Mouse (Mus musculus) forebrain, embryonic 15.5 days (tissue): Measurements from ENCODE around the gene Aldh1a3. TPM values are rescaled to one million over a fixed set of nuclear protein-coding genes. Genes with fewer than 3 reads are reported as not detected.

Source experiments
- ATAC-seq: fragments of 200-750 bp; cut with Nextera tagmentation; replicated peaks from 2 replicates; pipeline ENCODE4 v1.8.0; 2017; ENCODE audit warnings: mild to moderate bottlenecking, moderate TSS enrichment, moderate library complexity
- H3K27ac ChIP-seq: fragments of 300-500 bp; sonication (generic); replicated peaks from 2 replicates; pipeline ENCODE4 v1.5.1; 2015; ENCODE audit warnings: mild to moderate bottlenecking, inconsistent platforms
- H3K27me3 ChIP-seq: fragments of 300-500 bp; sonication (generic); 2 replicates; pipeline ENCODE4 v1.6.1; 2015; ENCODE audit warnings: inconsistent platforms
- H3K36me3 ChIP-seq: fragments of 300-500 bp; sonication (generic); 2 replicates; pipeline ENCODE4 v1.6.1; 2015; ENCODE audit warnings: mild to moderate bottlenecking, inconsistent platforms
- H3K4me1 ChIP-seq: fragments of 300-500 bp; sonication (generic); 2 replicates; pipeline ENCODE4 v1.6.1; 2015; ENCODE audit warnings: inconsistent platforms
- H3K4me2 ChIP-seq: fragments of 300-500 bp; sonication (generic); replicated peaks from 2 replicates; pipeline ENCODE4 v1.6.1; 2015; ENCODE audit warnings: mild to moderate bottlenecking, inconsistent platforms
- H3K4me3 ChIP-seq: fragments of 300-500 bp; sonication (generic); 2 replicates; pipeline ENCODE4 v1.5.1; 2015; ENCODE audit warnings: mild to moderate bottlenecking, inconsistent platforms
- H3K9ac ChIP-seq: fragments of 300-500 bp; sonication (generic); replicated peaks from 2 replicates; pipeline ENCODE4 v1.6.1; 2015; ENCODE audit warnings: mild to moderate bottlenecking, inconsistent platforms
- H3K9me3 ChIP-seq: fragments of 300-500 bp; sonication (generic); 2 replicates; pipeline ENCODE4 v1.6.1; 2016; ENCODE audit warnings: inconsistent platforms
- WGBS: fragments of 180-500 bp; shearing (Covaris S2); methylation state at CpG from one replicate; pipeline ENCODE4 v1.1.7; 2015; ENCODE audit warnings: mixed read lengths; 5-methylcytosine and 5-hydroxymethylcytosine counted together
- polyA plus RNA-seq: library from polyadenylated mRNA; unstranded; fragments of >200 nt; fragmentation: Nextera tagmentation; extraction: Ambion mirVana; gene quantifications from 2 replicates; pipeline ENCODE4 v1.2.1, GENCODE M21; 2015

Gene Aldh1a3
- polyA plus RNA-seq, 1 experiment from 2014 or later, result 6.6 TPM

- Histone ChIP-seq H3K4me1 (no peaks in the 10 kb centered on the region), H3K9ac (no peak overlapping the region), H3K9me3 (no peaks in the 10 kb centered on the region), H3K27me3 (no peaks in the 10 kb centered on the region), H3K27ac (no peak overlapping the region), H3K4me3 (no peak overlapping the region), H3K36me3 (no peaks in the 10 kb centered on the region), H3K4me2 (no peak overlapping the region)
- WGBS, result 85% methylated on average over 8 of the region's 8 CpGs
- no peak for ATAC-seq
Measured at GRCm38 (mm10) chr7:66406971-66407370, 20.3 kb downstream of the Aldh1a3 start.

- H3K4me2 ChIP-seq, result no peak overlapping the region
- no peaks in the 10 kb centered on the region for H3K36me3 ChIP-seq
- H3K27me3 ChIP-seq, result no peaks in the 10 kb centered on the region
- ATAC-seq, result no peak
- H3K4me1 ChIP-seq, result no peaks in the 10 kb centered on the region
- H3K27ac ChIP-seq, result no peak overlapping the region
- 64% methylated on average over 13 of the region's 13 CpGs for whole genome bisulfite sequencing
- H3K9me3 ChIP-seq, result no peaks in the 10 kb centered on the region
- no peak overlapping the region for H3K9ac ChIP-seq
- H3K4me3 ChIP-seq, result no peak overlapping the region
Measured at GRCm38 (mm10) chr7:66405951-66406721, 21.2 kb downstream of the Aldh1a3 start.

GRCm38 (mm10) chr7:66405541-66405940 lies 21.8 kb downstream of the Aldh1a3 start:
- Histone ChIP-seq H3K27ac (no peak overlapping the region), H3K9ac (no peak overlapping the region), H3K4me3 (no peak overlapping the region), H3K36me3 (no peaks in the 10 kb centered on the region), H3K27me3 (no peaks in the 10 kb centered on the region), H3K9me3 (no peaks in the 10 kb centered on the region), H3K4me1 (no peaks in the 10 kb centered on the region), H3K4me2 (no peak overlapping the region)
- WGBS, result 78% methylated on average over 11 of the region's 11 CpGs
- ATAC-seq, result no peak

DNA sequence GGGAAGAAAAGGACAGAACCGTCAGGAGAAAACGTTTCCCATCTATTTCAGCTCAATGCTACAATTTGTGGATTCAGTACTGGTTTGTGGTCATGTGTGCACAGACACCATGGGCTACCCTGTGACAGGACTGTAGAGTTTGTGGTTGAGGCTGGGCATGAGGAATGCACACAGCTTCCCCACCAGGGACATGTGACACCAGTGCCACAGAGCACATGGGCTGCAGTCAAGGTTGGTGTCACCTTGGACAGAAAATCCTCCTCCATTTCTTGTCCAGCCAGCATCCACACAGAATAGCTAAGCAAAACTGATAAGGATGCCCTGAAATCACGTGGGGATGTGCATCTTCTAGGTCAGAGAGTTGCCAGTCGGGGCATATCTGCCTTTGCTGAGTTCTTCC lies 22.5 kb downstream of the Aldh1a3 start:
- no peak overlapping the region for H3K9ac ChIP-seq
- no peaks in the 10 kb centered on the region for H3K9me3 ChIP-seq
- ATAC-seq, result no peak
- no peak overlapping the region for H3K4me2 ChIP-seq
- no peaks in the 10 kb centered on the region for H3K4me1 ChIP-seq
- H3K36me3 ChIP-seq, result no peaks in the 10 kb centered on the region
- no peak overlapping the region for H3K27ac ChIP-seq
- no peaks in the 10 kb centered on the region for H3K27me3 ChIP-seq
- WGBS, result 71% methylated on average over 4 of the region's 4 CpGs
- H3K4me3 ChIP-seq, result no peak overlapping the region

DNA sequence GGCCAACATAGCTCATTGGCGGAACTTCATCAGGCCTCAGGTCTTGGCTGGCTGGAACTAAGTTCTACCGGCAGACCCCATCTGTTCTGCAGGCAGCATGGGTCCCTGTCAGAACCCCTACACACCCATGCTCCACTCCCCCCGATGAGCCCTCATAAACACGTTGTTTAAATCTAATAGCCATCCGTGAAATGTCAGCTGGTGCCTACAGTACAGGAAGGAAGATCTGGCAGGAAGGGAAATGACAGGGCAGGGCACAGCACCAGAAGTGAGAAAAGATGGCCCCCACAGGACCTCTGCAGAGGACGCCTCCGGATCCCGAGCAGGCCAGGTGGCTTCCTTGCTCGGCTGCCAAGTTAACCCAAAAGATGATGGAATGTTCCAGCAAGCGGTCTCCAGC lies 23.2 kb downstream of the Aldh1a3 start:
- no peak overlapping the region for H3K4me3 ChIP-seq
- no peak overlapping the region for H3K9ac ChIP-seq
- H3K36me3 ChIP-seq, result no peaks in the 10 kb centered on the region
- H3K4me1 ChIP-seq, result no peaks in the 10 kb centered on the region
- 74% methylated on average over 10 of the region's 10 CpGs for WGBS
- H3K4me2 ChIP-seq, result no peak overlapping the region
- H3K27me3 ChIP-seq, result no peaks in the 10 kb centered on the region
- no peaks in the 10 kb centered on the region for H3K9me3 ChIP-seq
- no peak overlapping the region for H3K27ac ChIP-seq
- ATAC-seq, result no peak

DNA sequence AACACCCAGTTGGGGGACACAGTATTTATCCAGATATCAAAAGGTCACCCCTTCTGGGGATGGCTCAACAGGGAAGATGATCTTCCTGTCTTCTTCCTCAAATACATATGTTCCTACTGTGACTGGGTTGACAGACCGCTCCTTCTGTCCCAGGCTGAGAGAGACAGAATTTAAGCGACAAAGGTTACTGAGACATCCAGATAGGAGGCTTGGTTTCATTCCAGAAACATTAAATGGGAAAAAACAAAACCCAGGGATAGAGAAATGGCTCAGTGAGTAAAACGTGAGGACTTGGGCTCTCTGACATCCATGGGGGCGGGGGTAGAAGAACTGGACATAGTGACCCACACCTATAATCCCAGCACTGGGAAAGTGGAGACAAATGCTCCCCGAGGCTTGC lies 24.4 kb downstream of the Aldh1a3 start:
- H3K4me3 ChIP-seq, result no peak overlapping the region
- WGBS, result 84% methylated on average over 5 of the region's 5 CpGs

DNA sequence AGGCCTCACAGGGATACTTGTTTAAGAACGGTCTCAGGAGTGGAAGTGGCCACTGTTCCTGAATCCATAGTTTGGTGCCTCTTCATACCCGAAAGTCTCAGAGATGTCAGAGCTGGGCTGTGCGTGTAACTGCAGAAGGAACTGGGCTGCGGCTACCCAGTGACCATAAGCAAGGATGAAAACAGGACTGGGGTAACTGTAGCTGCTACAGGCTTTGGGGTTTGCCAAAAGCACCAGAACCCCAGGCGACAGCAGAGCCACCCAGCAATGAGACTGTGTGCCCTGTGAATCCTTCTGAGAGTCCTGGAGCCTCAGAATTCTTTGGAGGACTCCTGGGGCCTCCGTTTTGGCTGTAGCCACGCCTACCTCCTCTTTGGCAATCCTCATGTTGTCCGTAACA lies 25.7 kb downstream of the Aldh1a3 start:
- no peak overlapping the region for H3K9ac ChIP-seq
- WGBS, result 39% methylated on average over 8 of the region's 8 CpGs
- no peak for ATAC-seq
- no peaks in the 10 kb centered on the region for H3K4me1 ChIP-seq
- H3K27me3 ChIP-seq, result no peaks in the 10 kb centered on the region
- H3K9me3 ChIP-seq, result no peaks in the 10 kb centered on the region
- no peak overlapping the region for H3K4me2 ChIP-seq
- no peaks in the 10 kb centered on the region for H3K36me3 ChIP-seq
- no peak overlapping the region for H3K27ac ChIP-seq
- H3K4me3 ChIP-seq, result no peak overlapping the region

More for the DNA sequence above, 24.4 kb downstream of the Aldh1a3 start:
- ATAC-seq, result no peak
- Histone ChIP-seq H3K4me1 (no peaks in the 10 kb centered on the region), H3K4me2 (no peak overlapping the region), H3K9me3 (no peaks in the 10 kb centered on the region), H3K9ac (no peak overlapping the region), H3K27ac (no peak overlapping the region), H3K27me3 (no peaks in the 10 kb centered on the region), H3K36me3 (no peaks in the 10 kb centered on the region)

DNA sequence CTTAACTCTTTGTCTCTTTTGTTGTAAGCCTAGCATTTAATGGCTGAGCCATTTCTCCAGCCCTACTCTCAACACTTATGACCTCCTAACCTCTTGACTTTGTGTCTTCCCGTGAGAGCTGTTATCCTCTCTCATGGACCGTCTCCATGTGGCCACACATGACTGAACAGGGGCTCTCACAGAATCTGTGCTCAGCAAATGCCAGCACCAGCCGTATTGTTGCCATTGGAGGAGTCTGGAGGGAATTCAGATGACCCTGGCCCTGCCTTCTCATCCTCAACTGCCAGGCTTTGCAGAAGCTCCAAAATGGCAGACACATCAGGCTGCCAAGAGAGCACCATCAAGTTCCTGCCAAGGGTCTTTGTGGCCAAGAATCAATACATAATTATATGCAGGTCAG lies 30.0 kb downstream of the Aldh1a3 start:
- Histone ChIP-seq H3K27me3 (no peaks in the 10 kb centered on the region), H3K9me3 (no peaks in the 10 kb centered on the region), H3K27ac (no peak overlapping the region), H3K4me1 (no peaks in the 10 kb centered on the region), H3K4me3 (no peak overlapping the region), H3K4me2 (no peak overlapping the region), H3K9ac (no peak overlapping the region), H3K36me3 (no peaks in the 10 kb centered on the region)
- ATAC-seq, result no peak
- 73% methylated on average over 3 of the region's 3 CpGs for WGBS

DNA sequence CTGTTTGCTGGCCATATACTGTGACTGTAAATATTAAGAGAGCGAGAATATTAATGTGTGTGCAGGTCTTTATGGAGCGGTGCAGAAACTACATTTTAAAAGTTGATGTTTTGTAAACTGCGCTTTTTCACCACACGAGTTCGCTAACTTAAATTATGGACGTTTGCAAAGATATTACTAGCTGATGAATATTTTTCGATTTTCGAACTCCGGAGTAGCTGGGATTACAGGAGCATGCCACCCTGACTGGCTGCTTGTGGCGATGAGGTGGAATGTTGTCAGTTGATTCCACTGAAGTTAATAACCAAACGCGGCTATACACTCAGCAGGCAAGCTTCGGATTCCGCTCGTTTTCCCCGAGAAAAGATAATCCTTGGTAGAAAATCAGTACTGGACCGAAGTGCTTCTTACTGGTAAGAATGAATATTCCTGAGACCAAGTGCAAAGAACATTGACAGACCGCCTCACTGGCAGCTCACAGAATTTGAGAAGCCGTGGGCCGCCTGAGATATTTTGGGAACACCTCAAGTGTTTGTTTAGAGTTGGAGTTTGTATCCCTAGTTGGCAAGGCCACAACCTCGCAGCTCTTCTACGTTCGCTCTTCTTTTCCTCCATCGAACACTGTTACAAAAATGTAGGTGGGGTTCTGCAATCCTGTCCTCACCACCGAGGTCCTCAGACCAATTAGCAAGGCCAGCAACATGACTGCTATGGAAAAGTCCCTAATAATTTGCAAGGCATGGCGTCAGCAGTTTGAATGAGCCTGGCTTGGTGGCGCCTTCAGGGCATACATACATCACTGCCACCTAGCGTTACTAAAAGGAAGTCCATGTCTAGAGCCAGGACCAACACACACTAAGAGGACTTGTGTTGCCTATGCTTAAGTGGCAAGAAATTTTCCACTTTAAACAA lies 38.4 kb downstream of the Aldh1a3 start:
- Histone ChIP-seq H3K4me2 (peak overlapping the region; percentile 99), H3K27me3 (peaks cover 3% of the 10 kb centered on the region), H3K4me3 (peak overlapping the region; percentile 50), H3K27ac (no peak overlapping the region), H3K9me3 (no peaks in the 10 kb centered on the region), H3K9ac (no peak overlapping the region; the same call in 1 of the 2 replicates), H3K36me3 (no peaks in the 10 kb centered on the region), H3K4me1 (peaks cover 19% of the 10 kb centered on the region)
- WGBS, result 12% methylated on average over 28 of the region's 28 CpGs
- ATAC-seq, result peak; percentile 86

DNA sequence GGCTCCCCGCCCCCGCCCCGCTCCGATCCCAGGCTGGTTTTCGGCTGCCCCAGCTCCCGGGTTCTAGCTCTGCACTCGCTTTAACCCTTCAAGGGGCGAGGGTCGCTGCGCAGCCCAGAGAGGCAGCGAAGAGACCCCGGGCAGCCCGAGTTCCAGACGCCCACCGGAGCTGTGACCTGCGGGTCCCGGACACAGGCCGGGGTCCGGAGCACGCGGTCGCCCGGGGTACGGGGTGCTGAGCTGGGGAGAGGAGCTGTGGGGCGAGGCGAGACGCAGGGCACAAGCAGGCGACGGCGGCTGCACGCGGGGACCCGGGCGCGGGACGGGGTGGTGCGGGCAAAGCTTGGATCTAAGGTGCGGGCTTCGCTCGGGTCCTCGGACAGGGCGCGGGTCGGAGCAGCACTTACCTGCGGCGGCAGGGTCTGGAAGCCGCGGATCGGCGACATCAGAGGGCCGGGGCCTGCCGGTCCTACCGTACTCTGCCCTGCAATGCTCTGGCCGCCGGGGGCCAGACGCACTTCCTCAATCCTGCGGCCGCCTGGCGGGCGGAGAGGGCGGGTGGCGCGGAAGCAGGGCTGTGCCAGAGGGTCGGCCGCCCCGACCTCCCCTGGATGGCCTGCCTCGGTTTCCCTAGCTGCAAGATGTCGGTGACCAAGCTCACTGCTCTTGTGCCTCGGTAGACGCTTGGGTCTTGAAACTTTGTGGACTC lies 39.4 kb downstream of the Aldh1a3 start, which contains the start of gene Lrrk1:
TSS of gene Lrrk1 (minus strand) at position 538 of the 709 bp plus-strand sequence.
- no peak within 1 kb of the TSS for H3K27ac ChIP-seq

GRCm38 (mm10) chr7:66387419-66387812 lies 39.9 kb downstream of the Aldh1a3 start:
- no peak overlapping the region for H3K9ac ChIP-seq
- H3K36me3 ChIP-seq, result no peaks in the 10 kb centered on the region
- H3K4me2 ChIP-seq, result peak overlapping the region; percentile 99
- H3K4me3 ChIP-seq, result peak overlapping the region; percentile 50
- no peaks in the 10 kb centered on the region for H3K9me3 ChIP-seq
- WGBS, result 3% methylated on average over 13 of the region's 13 CpGs
- peaks cover 19% of the 10 kb centered on the region for H3K4me1 ChIP-seq
- no peak overlapping the region for H3K27ac ChIP-seq
- no peak for ATAC-seq
- H3K27me3 ChIP-seq, result peaks cover 3% of the 10 kb centered on the region

More for the DNA sequence above, 39.4 kb downstream of the Aldh1a3 start, which contains the start of gene Lrrk1:
- Histone ChIP-seq H3K4me2 (peak within 1 kb of the TSS; percentile 99), H3K9ac (peak within 1 kb of the TSS; percentile 53), H3K9me3 (no peaks in the 10 kb centered on the region), H3K27me3 (peaks cover 3% of the 10 kb centered on the region), H3K36me3 (no peaks in the 10 kb centered on the region), H3K4me3 (peak within 1 kb of the TSS; percentile 50), H3K4me1 (peaks cover 19% of the 10 kb centered on the region)
- WGBS, result 1% methylated on average over 68 of the region's 70 CpGs
- peak; percentile 65 for ATAC-seq

DNA sequence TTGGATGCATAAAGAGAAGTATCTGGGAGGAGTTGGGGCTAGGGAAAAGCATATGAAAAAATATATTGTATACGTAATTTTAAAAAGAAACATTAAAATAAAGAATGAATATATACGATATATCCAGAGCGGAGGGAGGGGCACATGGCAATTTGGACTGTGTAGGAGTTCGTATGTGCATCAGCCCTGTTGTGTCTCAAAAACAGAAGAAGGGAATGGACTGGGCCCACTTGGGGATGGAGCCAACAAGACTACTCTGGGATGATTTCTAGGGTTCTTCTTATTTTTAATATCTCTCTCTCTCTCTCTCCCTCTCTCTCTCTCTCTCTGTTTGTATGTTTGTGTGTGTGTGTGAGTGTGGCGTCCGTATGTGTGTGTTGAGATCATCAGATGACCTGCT lies 40.9 kb downstream of the Aldh1a3 start:
- no peaks in the 10 kb centered on the region for H3K9me3 ChIP-seq
- H3K27ac ChIP-seq, result no peak overlapping the region
- H3K9ac ChIP-seq, result no peak overlapping the region
- H3K36me3 ChIP-seq, result no peaks in the 10 kb centered on the region
- no peak for ATAC-seq
- H3K4me1 ChIP-seq, result peaks cover 19% of the 10 kb centered on the region
- no peak overlapping the region for H3K4me2 ChIP-seq
- H3K4me3 ChIP-seq, result no peak overlapping the region
- peaks cover 3% of the 10 kb centered on the region for H3K27me3 ChIP-seq
- 94% methylated on average over 6 of the region's 6 CpGs for WGBS
